Mouse (Mus musculus): ENCODE results near the gene Efcab12.
A peak's percentile ranks its signal among the peaks of the same experiment; 100 is the strongest.

The Efcab12 gene

GRCm38 (mm10) chr6:115846640-115847411, 8.6 kb upstream of the Efcab12 start:
- DNase-seq (ENCODE audit: low read depth, low spot score): peak; percentile 50

DNA sequence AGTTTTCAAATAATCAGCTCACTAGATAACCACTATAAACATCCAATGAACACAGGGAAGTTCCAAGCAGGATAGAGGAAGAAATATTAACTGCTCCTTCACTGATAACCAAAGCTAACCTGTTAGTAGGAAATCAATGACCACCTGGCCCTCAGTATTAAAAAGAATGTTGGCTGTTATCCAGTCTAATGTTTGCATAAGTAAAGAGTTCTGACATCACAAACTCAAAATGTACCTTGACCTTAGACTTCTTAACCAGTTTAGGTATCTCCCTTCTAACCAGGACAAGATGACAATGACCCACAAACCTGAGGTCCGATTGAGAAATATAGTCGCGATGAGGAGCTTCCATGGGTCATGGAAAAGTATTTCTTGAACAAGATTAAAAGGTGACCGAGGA, 6.8 kb upstream of the Efcab12 start:
- DNase-seq (ENCODE audit: low read depth, low spot score): no peak

DNA sequence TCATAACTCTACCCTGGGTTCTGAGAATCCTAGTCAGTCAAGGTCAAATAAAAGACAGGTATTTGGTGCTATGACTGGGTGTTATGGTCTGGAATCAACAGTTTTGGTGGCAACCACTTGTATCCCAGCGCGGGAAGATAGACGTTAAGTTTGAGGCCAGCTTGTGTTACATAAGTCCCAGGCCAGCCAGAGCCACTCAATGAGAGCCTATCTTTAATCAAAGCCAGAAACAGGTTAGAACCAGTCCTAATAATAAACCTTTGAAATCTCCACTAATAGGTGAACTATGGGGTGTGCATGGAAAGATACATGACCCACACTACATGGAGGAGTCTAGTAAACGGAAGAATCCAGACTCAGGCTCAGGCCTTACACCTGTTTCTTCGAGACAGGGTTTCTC, 533 bp upstream of the Efcab12 start:
- DNase-seq (ENCODE audit: low read depth, low spot score): no peak

DNA sequence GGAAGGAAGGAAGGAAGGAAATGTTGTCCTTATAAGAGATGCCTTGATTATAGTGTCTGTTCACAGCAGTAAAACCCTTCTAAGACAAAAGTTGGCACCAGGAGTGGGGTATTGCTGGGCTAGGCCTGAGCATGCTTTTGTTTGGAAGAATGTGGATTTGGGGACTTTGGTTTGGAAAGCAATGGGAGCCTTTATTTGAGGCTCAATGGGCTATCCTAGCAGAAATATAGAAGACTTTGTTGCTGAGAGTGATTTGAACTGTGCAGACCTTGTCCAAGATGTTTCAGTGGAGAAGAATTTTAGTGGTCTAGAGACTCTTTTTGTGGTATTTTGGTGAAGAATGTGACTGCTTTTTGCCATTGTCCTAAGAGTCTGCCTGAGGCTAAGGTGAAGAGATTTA, 4.4 kb downstream of the Efcab12 start:
- no peak for DNase-seq (ENCODE audit: low read depth, low spot score)

DNA sequence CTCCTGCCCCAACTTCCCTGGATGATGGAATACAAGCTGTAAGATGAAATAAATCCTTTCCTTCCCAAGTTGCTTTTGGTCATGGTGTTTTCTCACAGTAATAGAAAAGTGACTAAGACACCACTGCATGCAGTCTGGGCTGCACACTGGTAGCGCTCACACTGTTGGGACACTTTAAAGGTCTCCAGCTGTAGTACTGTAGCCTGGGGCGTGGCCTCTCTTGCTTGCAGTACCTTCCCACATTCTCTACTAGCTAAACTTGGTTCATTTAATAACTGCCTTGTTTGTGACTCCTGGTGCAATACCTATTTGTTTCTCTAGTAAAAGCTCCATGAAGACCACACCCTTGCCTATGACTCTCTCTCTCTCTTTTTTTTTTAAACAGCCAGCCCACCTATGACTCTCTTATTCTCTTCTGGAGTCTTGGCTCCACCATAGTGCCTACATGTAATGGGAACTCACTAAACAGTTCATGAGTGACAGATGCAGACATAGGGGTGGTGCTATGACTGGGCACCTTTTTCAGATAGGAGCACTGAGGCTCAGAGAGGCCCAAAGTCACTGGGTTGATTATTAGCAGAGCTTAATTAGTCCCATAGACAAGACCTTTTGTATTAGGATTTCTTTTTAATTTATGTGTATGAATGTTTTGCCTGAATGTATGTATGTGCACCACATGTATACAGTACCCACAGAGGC, 5.9 kb downstream of the Efcab12 start:
- DNase-seq (ENCODE audit: low read depth, low spot score): no peak

- DNase-seq (ENCODE audit: low read depth, low spot score): no peak
These were observed 7.2 kb downstream of the Efcab12 start for GRCm38 (mm10) chr6:115830779-115831601.

GRCm38 (mm10) chr6:115823850-115824464, 14.3 kb downstream of the Efcab12 start:
- DNase-seq (ENCODE audit: low read depth, low spot score): peak; percentile 23

DNA sequence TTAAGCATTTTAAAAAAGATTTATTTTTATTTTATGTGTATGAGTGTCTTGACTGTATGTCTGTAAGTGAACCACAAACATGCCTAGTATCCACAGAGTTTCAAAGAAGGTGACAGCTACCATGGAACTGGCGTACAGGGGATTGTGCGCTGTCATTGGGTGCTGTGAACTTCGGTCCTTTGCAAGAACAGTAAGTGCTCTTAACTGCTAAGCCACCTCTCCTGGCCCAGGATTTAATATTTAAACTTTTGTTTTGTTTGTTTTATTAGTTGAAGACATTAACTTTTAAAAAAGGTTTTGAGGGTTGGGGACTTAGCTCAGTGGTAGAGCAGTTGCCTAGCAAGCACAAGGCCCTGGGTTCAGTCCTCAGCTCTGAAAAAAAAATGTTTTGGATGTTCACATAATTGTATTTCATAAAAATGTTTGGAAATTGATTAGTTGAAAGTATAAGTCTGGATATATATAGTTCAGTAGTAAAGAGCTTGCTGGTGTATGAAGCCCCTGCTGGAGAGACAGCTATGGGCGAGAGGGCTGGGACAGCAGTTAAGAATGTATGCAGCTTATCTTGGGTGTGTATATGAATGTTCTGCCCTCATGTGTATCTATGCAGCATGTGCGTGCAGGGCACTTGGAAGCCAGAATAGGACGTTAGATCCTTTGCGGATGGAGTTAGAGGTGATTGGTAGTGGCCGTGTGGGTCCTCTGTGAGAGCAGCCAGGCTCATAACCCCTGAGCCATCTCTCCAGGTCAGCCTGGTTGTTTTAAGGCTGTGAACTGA, 16.8 kb downstream of the Efcab12 start:
- DNase-seq (ENCODE audit: low read depth, low spot score): no peak

GRCm38 (mm10) chr6:115818129-115818528, 20.1 kb downstream of the Efcab12 start:
- DNase-seq (ENCODE audit: low read depth, low spot score): no peak

DNA sequence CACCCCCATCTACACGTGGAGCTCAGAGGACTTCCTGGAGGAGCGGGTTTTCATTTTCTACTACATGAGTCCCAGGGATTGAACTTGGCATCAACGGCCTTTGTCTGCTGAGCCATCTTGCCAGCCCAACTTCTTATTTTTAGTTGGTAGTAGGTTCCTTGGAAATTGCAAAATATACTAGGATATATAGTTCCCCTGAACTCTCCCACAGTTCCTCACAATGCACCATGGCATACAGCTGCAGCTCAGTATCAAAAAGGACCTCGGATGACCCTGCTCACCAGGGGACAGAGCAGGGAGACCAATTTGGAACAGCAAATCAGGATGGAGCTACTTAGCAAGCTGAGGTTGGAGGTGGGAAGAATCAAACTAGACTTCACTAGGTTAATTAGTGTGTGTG, 23.2 kb downstream of the Efcab12 start:
- no peak for DNase-seq (ENCODE audit: low read depth, low spot score)

- no peak for DNase-seq (ENCODE audit: low read depth, low spot score)
These were observed 24.1 kb downstream of the Efcab12 start for GRCm38 (mm10) chr6:115814104-115814503.

DNA sequence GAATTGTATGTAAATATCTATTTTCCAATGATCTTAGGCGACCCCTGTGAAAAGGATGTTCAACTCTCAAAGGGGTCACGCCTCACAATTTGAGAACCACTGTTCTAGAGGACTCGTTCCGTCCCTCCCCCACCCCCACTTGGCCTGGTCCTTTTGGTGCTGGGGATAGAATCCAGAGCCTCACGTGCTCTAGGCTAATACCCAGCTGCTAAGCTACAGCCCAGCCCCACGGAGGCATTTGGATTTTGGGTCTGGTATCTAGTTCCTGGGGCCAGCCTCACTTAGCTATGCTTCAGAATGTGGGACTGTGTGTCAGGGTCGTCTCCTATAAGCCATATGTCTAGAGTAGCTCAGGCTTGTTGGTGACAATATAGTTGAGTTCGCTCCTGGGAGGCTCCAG, 26.6 kb downstream of the Efcab12 start:
- no peak for DNase-seq (ENCODE audit: low read depth, low spot score)

DNA sequence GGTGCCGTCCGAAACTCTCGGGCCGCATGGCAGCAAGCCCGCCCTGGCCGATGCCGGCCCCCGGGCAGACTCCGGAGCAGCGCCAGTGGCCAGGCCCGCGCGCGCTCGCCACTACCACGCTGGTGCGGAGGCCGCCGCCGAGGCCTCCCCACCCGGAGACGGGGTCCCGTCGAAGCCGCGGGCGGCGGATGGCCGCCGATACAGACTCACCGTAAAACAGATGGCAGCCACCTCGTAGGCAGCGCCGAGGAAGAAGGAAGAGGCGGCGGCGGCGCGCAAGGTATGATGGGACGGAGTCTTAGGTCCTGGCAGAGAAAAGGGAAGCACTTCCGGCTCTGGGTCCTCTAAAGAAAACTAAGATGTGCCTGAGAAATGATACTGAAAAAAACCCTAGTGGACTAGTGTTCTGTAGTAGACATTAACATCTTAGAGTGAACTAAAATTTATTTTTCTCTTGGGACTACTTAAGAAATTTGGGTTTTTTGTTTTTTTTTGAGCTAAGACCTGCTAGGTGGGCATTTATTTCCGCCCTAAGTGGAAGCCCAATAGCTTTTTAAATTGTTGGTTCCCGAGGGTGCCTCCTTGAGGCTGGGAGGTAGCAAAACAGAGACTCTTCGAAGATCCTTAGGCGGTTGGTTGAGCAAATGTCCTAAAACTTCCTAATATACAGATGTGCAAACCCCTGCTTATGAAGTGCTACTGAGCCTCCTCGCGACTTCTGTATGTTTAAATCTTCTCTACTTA, 29.6 kb downstream of the Efcab12 start, which contains the start of gene Rpl32:
Gene Rpl32 (minus strand): TSS at position 260 of the 744 bp plus-strand sequence.
- peak; percentile 95 for DNase-seq (ENCODE audit: low read depth, low spot score)

DNA sequence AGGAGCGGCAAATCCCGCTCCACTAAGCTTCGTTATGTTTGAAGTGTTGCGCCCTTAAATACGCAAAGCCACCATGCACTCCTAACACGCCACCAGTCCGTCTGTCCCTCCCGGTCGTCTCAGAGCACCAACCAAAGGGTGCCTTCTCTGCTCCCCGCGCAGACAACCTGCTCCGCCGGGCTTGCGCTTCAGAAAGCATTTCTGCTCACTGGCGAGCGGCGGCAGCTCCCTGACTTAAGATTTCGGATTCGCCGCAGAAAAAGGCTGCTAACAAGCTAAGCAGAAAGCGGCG, 30.1 kb downstream of the Efcab12 start:
- DNase-seq (ENCODE audit: low read depth, low spot score): no peak

DNA sequence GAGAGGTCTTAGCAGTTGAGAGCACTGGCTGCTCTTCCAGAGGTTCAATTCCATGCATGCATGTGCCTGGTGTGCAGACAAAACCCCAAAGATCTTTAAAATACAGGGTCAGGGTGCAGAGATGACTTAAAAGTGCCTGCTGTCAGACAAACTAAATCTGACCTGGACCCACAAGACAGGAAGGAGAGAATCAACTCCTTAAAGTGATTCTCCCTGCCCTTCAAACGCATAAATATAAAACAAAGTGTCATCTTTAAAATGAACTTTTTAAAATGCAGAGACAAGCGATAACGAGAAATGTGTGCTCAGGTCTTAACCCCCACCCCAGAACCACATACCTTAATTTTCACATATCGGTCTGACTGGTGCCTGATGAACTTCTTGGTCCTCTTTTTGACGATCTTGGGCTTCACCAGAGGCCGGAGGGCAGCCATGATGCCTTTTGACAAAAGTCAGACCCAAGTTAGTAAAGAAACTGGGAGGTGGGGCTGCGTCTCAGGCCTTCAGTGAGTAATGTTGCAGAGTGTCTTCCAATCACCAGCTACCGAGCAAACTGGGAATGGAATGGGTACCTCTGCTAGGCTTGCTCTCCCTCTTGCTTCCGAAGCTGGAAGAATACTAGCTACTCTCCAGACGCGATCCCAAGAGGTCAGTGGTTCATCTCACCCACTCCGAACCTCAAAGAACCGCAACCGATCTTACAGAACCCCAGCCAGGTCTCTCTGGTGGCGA, 30.6 kb downstream of the Efcab12 start:
- no peak for DNase-seq (ENCODE audit: low read depth, low spot score)

DNA sequence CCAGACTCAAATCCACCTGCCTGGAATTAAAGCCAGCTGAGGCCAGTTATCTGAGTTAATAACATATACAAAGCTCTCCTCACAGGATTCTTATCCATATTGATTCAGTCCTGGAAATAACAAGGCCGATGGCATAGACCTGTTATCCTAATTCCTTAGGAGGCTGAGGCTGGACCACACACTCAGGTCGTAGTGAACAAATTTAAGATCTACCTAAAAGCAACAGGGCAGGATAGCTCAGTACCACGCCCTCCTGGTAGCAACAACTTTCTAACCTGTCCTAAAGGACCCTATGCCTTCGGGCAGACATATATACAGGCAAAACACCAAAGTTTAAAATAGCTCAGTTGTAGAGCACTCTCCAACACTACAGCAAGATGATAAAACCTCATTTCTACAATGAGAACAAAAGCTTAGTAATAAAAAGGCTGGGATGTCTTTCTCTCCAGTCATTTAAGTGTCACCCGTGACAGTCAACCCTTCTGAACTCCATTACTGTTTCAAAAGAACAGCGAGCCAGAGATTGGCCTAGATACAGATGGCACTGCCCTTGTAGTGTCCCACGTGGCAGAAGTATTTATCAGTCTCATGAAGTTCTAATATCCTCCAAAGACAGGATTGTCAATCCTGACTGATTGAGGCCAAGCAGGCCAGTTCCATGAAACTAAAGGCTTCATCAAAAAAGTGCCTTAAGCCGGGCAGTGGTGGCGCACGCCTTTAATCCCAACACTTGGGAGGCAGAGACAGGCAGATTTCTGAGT, 33.6 kb downstream of the Efcab12 start:
- DNase-seq (ENCODE audit: low read depth, low spot score): no peak

GRCm38 (mm10) chr6:115803541-115804382, 34.5 kb downstream of the Efcab12 start:
- DNase-seq (ENCODE audit: low read depth, low spot score): peak; percentile 47

GRCm38 (mm10) chr6:115801811-115802210, 36.4 kb downstream of the Efcab12 start:
- DNase-seq (ENCODE audit: low read depth, low spot score): no peak

Data from telencephalon, adult 2 months (tissue).